Mouse (Mus musculus): Measurements from ENCODE around the gene Topors. TPM values are rescaled to one million over a fixed set of nuclear protein-coding genes. Genes with fewer than 3 reads are reported as not detected.

Gene Topors
- polyA plus RNA-seq, 1 experiment from 2014 or later = 57.7 TPM

Other genes starting within 250 kb of the Topors start
- 32.6 and 72.8 TPM in 2 replicates for gene Aco1, start 126.8 kb downstream of the Topors start, polyA plus RNA-seq (2014; fragmentation: Nextera tagmentation; extraction: Ambion mirVana)
- 10.2 and 12.2 TPM in 2 replicates for gene Ddx58, start 30.0 kb downstream of the Topors start, polyA plus RNA-seq (2014; fragmentation: Nextera tagmentation; extraction: Ambion mirVana)
- gene Smim27, start 271 bp downstream of the Topors start, polyA plus RNA-seq (2014; fragmentation: Nextera tagmentation; extraction: Ambion mirVana) = 28.6 and 55.2 TPM in 2 replicates
- 316 and 388 TPM in 2 replicates for gene Ndufb6, start 9.6 kb upstream of the Topors start, polyA plus RNA-seq (2014; fragmentation: Nextera tagmentation; extraction: Ambion mirVana)
- 0.32 and 0.43 TPM in 2 replicates for gene Tmem215, start 202.3 kb upstream of the Topors start, polyA plus RNA-seq (2014; fragmentation: Nextera tagmentation; extraction: Ambion mirVana)